Mouse (Mus musculus): ENCODE measurements around the gene Arhgef7.

DNA sequence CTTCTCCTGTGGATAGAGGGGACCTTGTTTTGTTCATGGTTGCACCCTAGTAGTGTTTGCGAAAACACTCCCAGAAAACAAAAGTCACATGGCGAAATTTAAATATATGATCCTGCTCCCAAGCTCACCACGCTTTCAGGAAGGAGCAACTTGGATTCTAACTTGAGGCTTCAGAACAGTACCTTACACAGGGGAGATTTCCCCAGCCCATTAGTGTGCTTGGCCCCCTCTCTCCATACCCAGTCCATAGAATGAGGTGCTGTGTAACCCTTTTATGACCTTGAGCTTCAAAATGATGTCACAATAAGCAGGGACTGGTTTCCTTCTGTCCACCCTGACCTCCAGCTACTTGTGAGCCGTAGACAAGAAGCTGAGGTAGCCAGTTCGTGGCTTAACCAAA is 112.7 kb downstream of the Arhgef7 start, which contains the start of gene Tex29:
- TF ChIP-seq ZC3H11A (IDR thresholded peaks at IDR 0.05; ENCODE audit: borderline replicate concordance, low read depth, low read length) (no peak), ZNF384 (IDR thresholded peaks at IDR 0.05; ENCODE audit: low read depth, low read length) (no peak)
